Mouse (Mus musculus): ENCODE data around the gene Aagab. TPM values are rescaled to one million over a fixed set of nuclear protein-coding genes. Genes with fewer than 3 reads are reported as not detected.

The Aagab gene
- polyA plus RNA-seq, 1 experiment from 2014 or later: 64.5 TPM

GRCm38 (mm10) chr9:63645084-63645483, 42.6 kb downstream of the Aagab start:
- Histone ChIP-seq H3K9ac (replicated peaks; ENCODE audit: low read length) (no peak overlapping the region), H3K9me3 (ENCODE audit: control insufficient read depth, low read length) (no peaks in the 10 kb centered on the region), H3K4me2 (ENCODE audit: low read length) (no peak overlapping the region), H3K27ac (replicated peaks; ENCODE audit: low read depth, low read length) (no peak overlapping the region), H3K27me3 (ENCODE audit: control insufficient read depth, insufficient read depth, low read length) (no peaks in the 10 kb centered on the region), H3K4me1 (ENCODE audit: control insufficient read depth, insufficient read depth, low read length) (no peaks in the 10 kb centered on the region), H3K4me3 (replicated peaks; ENCODE audit: low read depth, low read length) (no peak overlapping the region), H3K36me3 (ENCODE audit: control insufficient read depth, insufficient read depth, low read length) (peaks cover 35% of the 10 kb centered on the region)
- WGBS: 90% methylated on average over 8 of the region's 8 CpGs
- DNase-seq: no peak
- ATAC-seq (ENCODE audit: low FRiP score, low TSS enrichment): no peak

GRCm38 (mm10) chr9:63647581-63648519, 45.4 kb downstream of the Aagab start:
- Histone ChIP-seq H3K36me3 (ENCODE audit: control insufficient read depth, insufficient read depth, low read length) (peaks cover 15% of the 10 kb centered on the region; the same call in 1 of the 2 replicates), H3K9me3 (ENCODE audit: control insufficient read depth, low read length) (no peaks in the 10 kb centered on the region), H3K4me3 (replicated peaks; ENCODE audit: low read depth, low read length) (no peak overlapping the region), H3K9ac (replicated peaks; ENCODE audit: low read length) (no peak overlapping the region), H3K27me3 (ENCODE audit: control insufficient read depth, insufficient read depth, low read length) (no peaks in the 10 kb centered on the region), H3K4me1 (ENCODE audit: control insufficient read depth, insufficient read depth, low read length) (peaks cover 4% of the 10 kb centered on the region), H3K27ac (replicated peaks; ENCODE audit: low read depth, low read length) (no peak overlapping the region), H3K4me2 (ENCODE audit: low read length) (no peak overlapping the region)
- DNase-seq (no peak), ATAC-seq (ENCODE audit: low FRiP score, low TSS enrichment) (no peak)
- WGBS: 85% methylated on average over 9 of the region's 9 CpGs

GRCm38 (mm10) chr9:63648520-63648918, 46.1 kb downstream of the Aagab start:
- H3K4me1 ChIP-seq (ENCODE audit: control insufficient read depth, insufficient read depth, low read length): peaks cover 10% of the 10 kb centered on the region
- H3K9ac ChIP-seq (replicated peaks; ENCODE audit: low read length): no peak overlapping the region
- DNase-seq (no peak), ATAC-seq (ENCODE audit: low FRiP score, low TSS enrichment) (no peak)
- peaks cover 9% of the 10 kb centered on the region; the same call in 1 of the 2 replicates for H3K36me3 ChIP-seq (ENCODE audit: control insufficient read depth, insufficient read depth, low read length)
- no peak overlapping the region for H3K4me2 ChIP-seq (ENCODE audit: low read length)
- no peak overlapping the region for H3K4me3 ChIP-seq (replicated peaks; ENCODE audit: low read depth, low read length)
- 87% methylated on average over 9 of the region's 9 CpGs for WGBS
- no peak overlapping the region for H3K27ac ChIP-seq (replicated peaks; ENCODE audit: low read depth, low read length)
- H3K27me3 ChIP-seq (ENCODE audit: control insufficient read depth, insufficient read depth, low read length): no peaks in the 10 kb centered on the region
- H3K9me3 ChIP-seq (ENCODE audit: control insufficient read depth, low read length): no peaks in the 10 kb centered on the region

- ATAC-seq (ENCODE audit: low FRiP score, low TSS enrichment) (no peak), DNase-seq (no peak)
- peaks cover 14% of the 10 kb centered on the region for H3K4me1 ChIP-seq (ENCODE audit: control insufficient read depth, insufficient read depth, low read length)
- no peak overlapping the region for H3K4me3 ChIP-seq (replicated peaks; ENCODE audit: low read depth, low read length)
- H3K27ac ChIP-seq (replicated peaks; ENCODE audit: low read depth, low read length): no peak overlapping the region
- H3K36me3 ChIP-seq (ENCODE audit: control insufficient read depth, insufficient read depth, low read length): peaks cover 6% of the 10 kb centered on the region; the same call in 1 of the 2 replicates
- no peaks in the 10 kb centered on the region for H3K9me3 ChIP-seq (ENCODE audit: control insufficient read depth, low read length)
- H3K27me3 ChIP-seq (ENCODE audit: control insufficient read depth, insufficient read depth, low read length): no peaks in the 10 kb centered on the region
- WGBS: 87% methylated on average over 8 of the region's 8 CpGs
- H3K9ac ChIP-seq (replicated peaks; ENCODE audit: low read length): no peak overlapping the region
- no peak overlapping the region for H3K4me2 ChIP-seq (ENCODE audit: low read length)
These were observed 47.5 kb downstream of the Aagab start for GRCm38 (mm10) chr9:63649841-63650545.

- Histone ChIP-seq H3K36me3 (ENCODE audit: control insufficient read depth, insufficient read depth, low read length) (peaks cover 6% of the 10 kb centered on the region; the same call in 1 of the 2 replicates), H3K9me3 (ENCODE audit: control insufficient read depth, low read length) (no peaks in the 10 kb centered on the region), H3K4me1 (ENCODE audit: control insufficient read depth, insufficient read depth, low read length) (peaks cover 14% of the 10 kb centered on the region), H3K9ac (replicated peaks; ENCODE audit: low read length) (no peak overlapping the region; the same call in 1 of the 2 replicates), H3K4me3 (replicated peaks; ENCODE audit: low read depth, low read length) (no peak overlapping the region), H3K4me2 (ENCODE audit: low read length) (no peak overlapping the region), H3K27ac (replicated peaks; ENCODE audit: low read depth, low read length) (0 out of 2 replicates have a peak overlapping the region, but pooled peaks have one; percentile 41), H3K27me3 (ENCODE audit: control insufficient read depth, insufficient read depth, low read length) (no peaks in the 10 kb centered on the region)
- ATAC-seq (ENCODE audit: low FRiP score, low TSS enrichment): no peak
- WGBS: 84% methylated on average over 14 of the region's 14 CpGs
- DNase-seq: no peak
These were observed 48.4 kb downstream of the Aagab start for GRCm38 (mm10) chr9:63650905-63651304.

GRCm38 (mm10) chr9:63651594-63651993, 49.1 kb downstream of the Aagab start:
- peaks cover 14% of the 10 kb centered on the region for H3K4me1 ChIP-seq (ENCODE audit: control insufficient read depth, insufficient read depth, low read length)
- H3K9me3 ChIP-seq (ENCODE audit: control insufficient read depth, low read length): no peaks in the 10 kb centered on the region
- H3K36me3 ChIP-seq (ENCODE audit: control insufficient read depth, insufficient read depth, low read length): peaks cover 6% of the 10 kb centered on the region; the same call in 1 of the 2 replicates
- no peak overlapping the region for H3K4me2 ChIP-seq (ENCODE audit: low read length)
- 83% methylated on average over 11 of the region's 11 CpGs for WGBS
- ATAC-seq (ENCODE audit: low FRiP score, low TSS enrichment) (no peak), DNase-seq (peak; percentile 39)
- H3K27ac ChIP-seq (replicated peaks; ENCODE audit: low read depth, low read length): no peak overlapping the region
- no peak overlapping the region for H3K9ac ChIP-seq (replicated peaks; ENCODE audit: low read length)
- no peaks in the 10 kb centered on the region for H3K27me3 ChIP-seq (ENCODE audit: control insufficient read depth, insufficient read depth, low read length)
- H3K4me3 ChIP-seq (replicated peaks; ENCODE audit: low read depth, low read length): no peak overlapping the region

GRCm38 (mm10) chr9:63653666-63654065, 51.2 kb downstream of the Aagab start:
- Histone ChIP-seq H3K9me3 (ENCODE audit: control insufficient read depth, low read length) (no peaks in the 10 kb centered on the region), H3K36me3 (ENCODE audit: control insufficient read depth, insufficient read depth, low read length) (peaks cover 6% of the 10 kb centered on the region; the same call in 1 of the 2 replicates), H3K4me1 (ENCODE audit: control insufficient read depth, insufficient read depth, low read length) (peaks cover 19% of the 10 kb centered on the region), H3K9ac (replicated peaks; ENCODE audit: low read length) (no peak overlapping the region), H3K27me3 (ENCODE audit: control insufficient read depth, insufficient read depth, low read length) (no peaks in the 10 kb centered on the region), H3K27ac (replicated peaks; ENCODE audit: low read depth, low read length) (peak overlapping the region; percentile 14; the same call in 1 of the 2 replicates), H3K4me2 (ENCODE audit: low read length) (no peak overlapping the region), H3K4me3 (replicated peaks; ENCODE audit: low read depth, low read length) (no peak overlapping the region)
- no peak for ATAC-seq (ENCODE audit: low FRiP score, low TSS enrichment)
- peak; percentile 63 for DNase-seq
- 9% methylated on average over 7 of the region's 7 CpGs for WGBS

GRCm38 (mm10) chr9:63654575-63654974, 52.1 kb downstream of the Aagab start:
- no peak overlapping the region for H3K9ac ChIP-seq (replicated peaks; ENCODE audit: low read length)
- WGBS: 90% methylated on average over 8 of the region's 8 CpGs
- H3K36me3 ChIP-seq (ENCODE audit: control insufficient read depth, insufficient read depth, low read length): peaks cover 2% of the 10 kb centered on the region; the same call in 1 of the 2 replicates
- no peaks in the 10 kb centered on the region for H3K9me3 ChIP-seq (ENCODE audit: control insufficient read depth, low read length)
- H3K4me3 ChIP-seq (replicated peaks; ENCODE audit: low read depth, low read length): no peak overlapping the region
- H3K4me2 ChIP-seq (ENCODE audit: low read length): no peak overlapping the region
- ATAC-seq (ENCODE audit: low FRiP score, low TSS enrichment) (no peak), DNase-seq (no peak)
- no peaks in the 10 kb centered on the region for H3K27me3 ChIP-seq (ENCODE audit: control insufficient read depth, insufficient read depth, low read length)
- no peak overlapping the region for H3K27ac ChIP-seq (replicated peaks; ENCODE audit: low read depth, low read length)
- peaks cover 21% of the 10 kb centered on the region for H3K4me1 ChIP-seq (ENCODE audit: control insufficient read depth, insufficient read depth, low read length)

Data from midbrain, embryonic 14.5 days (tissue).